ENCODE assay signal across 21 mouse cellular contexts in genomic region chr10:94086315-94086714, GRCm38 (mm10). TPM values are rescaled to one million over a fixed set of nuclear protein-coding genes. Genes with fewer than 3 reads are reported as not detected.
DNase-seq lines count a peak whose midpoint lies in the region; ATAC-seq and TF ChIP-seq lines count a peak whose summit lies in the region.
"Had no signal": no experiment of that assay in that cellular context is flagged by ENCODE, and none has a peak within 500 bp of the region (broad histone marks: within the 10 kb centered on the region; RNA-seq: fewer than 3 reads in every experiment).

No protein-coding gene starts in this region.

- H3K27ac ChIP-seq in forebrain, postnatal 0 days (ENCODE audit: low read depth, low read length): no peak overlapping the region
- H3K27ac ChIP-seq in forebrain, embryonic 12.5 days: no peak overlapping the region
- H3K27ac ChIP-seq in layer of hippocampus, adult 2 months: peak overlapping the region; percentile 73
- H3K27ac ChIP-seq: heart, adult 2 months; limb, embryonic 10.5 days had no signal

- H3K27me3 ChIP-seq in forebrain, postnatal 0 days (ENCODE audit: insufficient read depth, low read length): no peaks in the 10 kb centered on the region
- no peaks in the 10 kb centered on the region for H3K27me3 ChIP-seq in forebrain, embryonic 12.5 days
- H3K27me3 ChIP-seq: forebrain, embryonic 15.5 days had no signal

- no peaks in the 10 kb centered on the region for H3K9me3 ChIP-seq in forebrain, postnatal 0 days (ENCODE audit: low read length)
- no peaks in the 10 kb centered on the region for H3K9me3 ChIP-seq in forebrain, embryonic 12.5 days
- H3K9me3 ChIP-seq: forebrain, embryonic 15.5 days; limb, embryonic 10.5 days had no signal

- no peak overlapping the region for H3K9ac ChIP-seq in forebrain, postnatal 0 days
- H3K9ac ChIP-seq in forebrain, embryonic 12.5 days: no peak overlapping the region
- H3K9ac ChIP-seq: forebrain, embryonic 15.5 days; liver, postnatal 0 days had no signal

- no peaks in the 10 kb centered on the region for H3K36me3 ChIP-seq in forebrain, postnatal 0 days (ENCODE audit: insufficient read depth)
- peaks cover 8% of the 10 kb centered on the region; the same call in 1 of the 2 replicates for H3K36me3 ChIP-seq in forebrain, embryonic 12.5 days (replicated peaks)
- H3K36me3 ChIP-seq: forebrain, embryonic 15.5 days had no signal

- TF ChIP-seq CTCF in forebrain, postnatal 0 days (IDR thresholded peaks at IDR 0.05; ENCODE audit: low read depth): no peak
- TF ChIP-seq CTCF in layer of hippocampus, adult 2 months (conservative IDR thresholded peaks at IDR 0.05): no peak

- H3K4me2 ChIP-seq in forebrain, postnatal 0 days (ENCODE audit: low read depth): no peak overlapping the region
- H3K4me2 ChIP-seq in forebrain, embryonic 12.5 days: no peak overlapping the region
- H3K4me2 ChIP-seq: forebrain, embryonic 15.5 days had no signal

- no peak for DNase-seq in forebrain, postnatal 0 days
- peak in 1 of 2 experiments; percentile 44 for DNase-seq in layer of hippocampus, adult 2 months (ENCODE audit: low spot score in 2 of 2)
- DNase-seq in layer of hippocampus, postnatal 10 days (ENCODE audit: low spot score in 2 of 2): no peak
- DNase-seq in right cerebral cortex, postnatal 10 days (ENCODE audit: low spot score in 2 of 2): peak; percentile 43 to 54
- no peak for DNase-seq in right cerebral cortex, postnatal 36 days (ENCODE audit: low spot score in 2 of 2)
- DNase-seq in thymus, postnatal 36 days: no peak
- DNase-seq: adrenal gland, postnatal 25 days; cerebellum, adult 18-20 months; cerebellum, postnatal 25 days; embryo, embryonic 11 days; heart, adult 2 months; heart, postnatal 36 days; kidney, adult 18-20 months; kidney, postnatal 10 days; liver, postnatal 0 days; lung, postnatal 10 days; midbrain, embryonic 14.5 days; thymus, adult 18-20 months had no signal

- ATAC-seq in forebrain, postnatal 0 days: peak; percentile 43; the same call in 1 of the 2 replicates
- ATAC-seq in forebrain, embryonic 12.5 days (ENCODE audit: low FRiP score): no peak
- ATAC-seq: forebrain, embryonic 15.5 days; liver, postnatal 0 days had no signal

- H3K4me1 ChIP-seq in forebrain, postnatal 0 days (ENCODE audit: insufficient read depth): no peaks in the 10 kb centered on the region
- H3K4me1 ChIP-seq in forebrain, embryonic 12.5 days: peaks cover 13% of the 10 kb centered on the region

- no peak overlapping the region for H3K4me3 ChIP-seq in forebrain, postnatal 0 days (ENCODE audit: low read depth, low read length)
- no peak overlapping the region for H3K4me3 ChIP-seq in forebrain, embryonic 12.5 days (replicated peaks)
- no peak overlapping the region; the same call in 1 of the 2 replicates for H3K4me3 ChIP-seq in layer of hippocampus, adult 2 months
- H3K4me3 ChIP-seq: forebrain, embryonic 15.5 days; heart, adult 2 months; limb, embryonic 10.5 days had no signal

- 34% methylated on average over 8 of the region's 8 CpGs for WGBS in forebrain, postnatal 0 days
- 79% methylated on average over 8 of the region's 8 CpGs for WGBS in forebrain, embryonic 12.5 days

RNA-seq across cellular contexts. Expression of gene Fgd6, which starts 50.5 kb away (rescaled TPM):
- total RNA-seq in forebrain, postnatal 0 days (2014; rRNA removed): 2.2 and 3.6 TPM in 2 replicates
- polyA plus RNA-seq in forebrain, postnatal 0 days (2015; fragmentation: Nextera tagmentation; extraction: Ambion mirVana): 0.63 and 1.5 TPM in 2 replicates
- 3.2 and 3.3 TPM in 2 replicates for polyA plus RNA-seq in forebrain, embryonic 12.5 days (2016; fragmentation: Nextera tagmentation; extraction: Ambion mirVana)
- total RNA-seq in layer of hippocampus, adult 2 months (2021): 10 to 100 TPM; 10.6 to 12.3 TPM
- total RNA-seq in layer of hippocampus, postnatal 10 days (2021): 1 to 10 TPM; 8.5 to 8.9 TPM

RNA-seq across cellular contexts. Expression of gene Vezt, which starts 50.7 kb away (rescaled TPM):
- total RNA-seq in forebrain, postnatal 0 days (2014; rRNA removed): 65.9 and 66.0 TPM in 2 replicates
- polyA plus RNA-seq in forebrain, postnatal 0 days (2015; fragmentation: Nextera tagmentation; extraction: Ambion mirVana): 37.5 and 40.1 TPM in 2 replicates
- 53.3 and 60.3 TPM in 2 replicates for polyA plus RNA-seq in forebrain, embryonic 12.5 days (2016; fragmentation: Nextera tagmentation; extraction: Ambion mirVana)
- 10 to 100 TPM; 58.6 to 69.4 TPM for total RNA-seq in layer of hippocampus, adult 2 months (2021)
- 10 to 100 TPM; 78.5 to 94.9 TPM for total RNA-seq in layer of hippocampus, postnatal 10 days (2021)

Comparison
In these comparisons a context has a peak if more than half of its experiments do, and no peak if none do; other contexts are left out.
1. DNase-seq: peak in right cerebral cortex, postnatal 10 days (2 of 2); none in forebrain, postnatal 0 days (single experiment), layer of hippocampus, postnatal 10 days (0 of 2), right cerebral cortex, postnatal 36 days (0 of 2) and thymus, postnatal 36 days (0 of 2).